Mouse (Mus musculus) ovary, postnatal 10 days (tissue): Measurements from ENCODE around the gene Klhl4.

Experiments used
- DNase-seq: peaks from one replicate; pipeline ENCODE4 v3.0.0; 2022; ENCODE audit warnings: low spot score

Klhl4 gene

DNA sequence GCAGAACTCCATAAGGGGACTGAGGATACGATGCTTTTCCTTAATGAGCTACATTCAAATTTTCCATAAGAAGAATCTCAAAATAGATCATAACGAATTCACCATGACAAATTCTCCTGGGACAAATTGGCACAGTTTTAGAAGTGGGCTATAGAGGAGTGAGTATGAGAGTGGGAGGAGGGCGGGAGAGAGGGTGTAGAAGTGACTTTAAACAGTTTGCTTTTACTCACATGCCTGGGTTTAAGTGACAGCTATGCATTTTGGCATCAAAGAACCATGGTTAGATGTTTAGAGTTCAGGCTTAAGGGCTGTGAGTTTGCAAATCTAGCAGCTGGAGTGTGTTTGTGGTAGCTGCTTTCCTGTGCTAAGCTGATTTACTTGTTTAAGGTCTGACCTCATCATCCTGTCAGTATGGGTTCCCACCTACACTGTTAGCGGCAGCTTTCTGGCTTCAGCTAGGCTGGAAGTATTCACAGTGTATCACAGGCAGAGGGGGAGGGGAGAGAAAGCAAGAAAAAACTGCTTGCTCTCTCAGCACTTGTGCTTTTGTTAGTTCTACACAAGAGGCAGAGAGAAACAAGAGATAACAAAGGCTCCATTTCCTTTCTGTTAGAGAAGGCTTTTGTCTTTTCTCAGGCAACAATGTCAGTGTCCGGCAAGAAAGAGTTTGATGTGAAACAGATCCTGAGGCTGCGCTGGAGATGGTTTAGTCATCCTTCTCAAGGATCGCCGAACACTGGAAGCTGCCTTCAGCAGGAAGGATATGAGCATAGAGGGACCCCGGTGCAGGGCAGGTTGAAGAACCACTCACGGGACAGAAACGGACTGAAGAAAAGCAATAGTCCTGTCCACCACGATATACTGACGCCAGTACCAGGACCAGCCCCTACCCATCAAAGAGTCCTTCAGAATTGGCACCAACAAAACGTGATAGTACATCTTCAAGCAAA is at the start of gene Klhl4:
Gene Klhl4 (plus strand): TSS at position 552 of the 950 bp plus-strand sequence.
- DNase-seq, result no peak

DNA sequence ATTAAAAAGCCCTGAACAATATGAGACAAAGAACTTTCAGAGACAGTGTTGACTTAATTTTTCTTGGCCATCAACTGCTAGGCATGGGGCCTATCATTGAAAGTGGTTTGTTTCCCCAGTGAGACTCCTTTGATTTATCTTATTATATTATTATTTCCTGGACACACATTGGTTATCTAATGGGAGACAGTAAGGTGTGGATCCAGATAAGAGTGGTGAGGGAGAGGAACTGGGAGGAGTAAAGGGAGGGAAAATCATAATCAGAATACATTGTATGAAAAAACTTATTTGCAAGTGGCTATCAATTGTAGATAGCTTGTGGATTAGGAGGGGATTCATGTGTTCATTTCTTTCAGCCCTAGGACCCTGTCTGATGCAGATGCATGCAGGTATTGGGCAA is 10.0 kb downstream of the Klhl4 start:
- DNase-seq, result no peak

DNA sequence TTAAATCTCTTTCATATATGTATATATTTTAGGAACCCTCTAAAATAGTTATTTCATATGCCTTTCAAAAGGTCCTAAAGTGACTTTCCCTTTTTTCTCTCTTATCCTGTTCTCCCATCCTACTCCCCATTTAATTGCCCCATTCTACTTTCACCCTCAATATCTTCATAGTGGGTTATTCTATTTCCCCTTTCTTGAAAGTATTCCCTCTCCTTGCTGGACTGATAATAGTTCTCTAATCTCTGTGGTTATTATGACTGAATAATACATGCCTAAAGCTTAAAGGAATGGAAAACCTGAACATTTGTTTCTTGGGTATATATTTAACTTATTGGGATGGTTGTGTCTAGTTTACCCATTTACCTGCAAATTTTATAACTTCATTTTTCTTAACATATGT is 12.6 kb downstream of the Klhl4 start:
- no peak for DNase-seq

GRCm38 (mm10) chrX:114558141-114558540 is 84.0 kb downstream of the Klhl4 start:
- DNase-seq, result no peak

GRCm38 (mm10) chrX:114582311-114582710 is 108.2 kb downstream of the Klhl4 start:
- no peak for DNase-seq
